Mouse (Mus musculus) fat pad, adult 2 months (tissue): ENCODE data around the gene Myh3.
A peak's percentile ranks its signal among the peaks of the same experiment; 100 is the strongest.

Experiments used
- DNase-seq: peaks from one replicate; pipeline ENCODE4 v3.0.0-alpha.2; 2011; ENCODE audit warnings: low read depth, low spot score; ENCODE audit errors: extremely low read depth

Myh3 gene

DNA sequence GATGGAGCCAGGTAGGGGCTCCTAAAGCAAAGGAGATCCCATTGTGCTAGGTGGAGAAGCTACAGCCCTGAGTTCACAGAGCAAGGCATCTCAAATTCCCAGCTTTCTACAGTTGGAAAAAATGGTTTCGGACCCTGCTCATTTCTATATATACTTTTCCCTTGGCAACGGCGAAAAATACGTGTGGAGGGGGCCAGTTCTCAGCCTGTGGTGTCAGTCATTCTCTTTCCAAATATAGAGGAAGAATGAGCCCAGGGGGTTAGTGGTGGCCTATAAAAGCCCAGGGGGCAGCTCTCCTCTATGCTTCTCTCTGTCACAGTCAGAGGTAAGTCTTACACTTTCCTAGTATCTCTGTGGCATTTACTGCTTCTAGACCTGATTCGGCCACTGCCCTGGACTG lies at the start of gene Myh3:
TSS of gene Myh3 (plus strand) at position 301 of the 400 bp plus-strand sequence.
- DNase-seq = no peak

DNA sequence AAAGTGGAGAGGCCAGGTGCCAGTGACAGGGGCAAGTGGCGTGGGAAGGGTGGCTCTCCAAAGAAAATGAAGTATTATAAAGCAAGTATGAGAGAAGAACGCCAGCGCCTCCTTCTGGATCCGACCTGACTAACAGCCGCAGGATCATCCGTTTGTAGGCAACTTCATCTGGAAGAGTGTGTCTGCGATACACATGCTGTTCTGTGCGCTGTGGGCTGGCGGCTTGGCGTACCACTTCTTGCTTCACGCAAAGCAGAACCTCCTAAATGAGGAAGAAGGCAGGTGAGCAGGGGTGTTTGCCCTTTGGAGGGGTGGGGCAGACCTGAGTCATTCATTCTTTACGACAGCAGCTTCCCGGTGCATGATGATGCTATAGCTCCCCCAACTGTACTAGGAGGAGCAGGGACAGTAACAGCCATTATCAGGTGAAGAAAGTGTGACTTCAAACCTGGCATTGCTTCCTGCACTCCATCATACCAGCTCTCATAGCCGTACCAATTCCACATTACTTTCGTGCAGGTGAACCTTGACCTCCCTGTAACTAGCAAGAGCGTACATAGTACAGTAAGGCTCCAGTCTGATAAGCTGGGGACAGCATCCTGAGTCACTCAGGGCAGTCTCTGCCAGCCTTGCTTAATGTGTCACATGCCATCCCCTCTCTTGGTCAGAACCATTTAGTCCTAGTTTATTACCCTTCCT lies 47.0 kb upstream of the Myh3 start:
- no peak for DNase-seq

DNA sequence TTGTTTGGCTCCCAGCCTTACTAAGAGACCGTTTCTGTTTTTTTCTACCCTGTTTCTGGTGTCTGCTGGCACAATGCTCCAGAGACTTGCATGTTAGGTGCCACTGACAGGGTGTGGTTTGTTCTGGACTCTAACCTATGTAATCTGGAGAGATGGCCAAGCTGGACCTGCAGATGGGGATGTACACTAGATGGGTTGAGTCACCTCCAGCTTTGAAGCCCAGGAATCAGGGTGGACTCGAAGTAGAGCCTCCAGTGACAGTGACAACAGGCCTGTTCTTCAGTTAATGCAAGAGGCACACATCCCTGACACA lies 46.5 kb upstream of the Myh3 start:
- DNase-seq = no peak

DNA sequence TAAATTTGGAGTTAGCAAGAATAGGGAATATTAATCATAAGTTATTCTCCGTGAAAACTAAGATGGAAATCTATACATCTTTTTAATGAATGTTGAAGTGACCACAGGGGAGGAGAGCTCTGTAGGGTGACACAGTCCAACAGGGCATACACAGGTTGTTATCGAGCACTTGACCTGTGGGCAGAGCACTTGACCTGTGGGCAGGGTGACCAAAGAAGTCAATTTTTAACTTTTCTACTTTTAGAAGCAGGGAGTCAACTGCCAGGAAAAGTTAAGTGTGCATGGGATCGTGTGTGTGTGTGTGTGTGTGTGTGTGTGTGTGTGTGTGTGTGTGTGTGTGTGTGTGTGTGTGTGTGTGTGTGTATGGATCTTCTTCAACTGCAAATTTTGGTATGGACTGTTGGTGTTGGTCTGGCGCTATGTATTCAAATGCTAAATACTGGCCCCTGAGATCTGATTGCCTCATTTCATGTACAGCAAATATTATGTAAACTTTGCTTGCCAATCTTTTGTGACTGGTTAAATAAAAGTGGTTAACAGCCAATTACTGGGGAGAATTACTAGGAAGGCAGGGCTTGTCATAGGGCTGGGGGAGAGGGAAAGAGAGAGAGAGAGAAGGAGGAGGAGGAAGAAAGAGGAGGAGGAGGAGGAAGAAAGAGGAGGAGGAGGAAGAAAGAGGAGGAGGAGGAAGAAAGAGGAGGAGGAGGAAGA lies 43.2 kb upstream of the Myh3 start:
- DNase-seq = no peak

DNA sequence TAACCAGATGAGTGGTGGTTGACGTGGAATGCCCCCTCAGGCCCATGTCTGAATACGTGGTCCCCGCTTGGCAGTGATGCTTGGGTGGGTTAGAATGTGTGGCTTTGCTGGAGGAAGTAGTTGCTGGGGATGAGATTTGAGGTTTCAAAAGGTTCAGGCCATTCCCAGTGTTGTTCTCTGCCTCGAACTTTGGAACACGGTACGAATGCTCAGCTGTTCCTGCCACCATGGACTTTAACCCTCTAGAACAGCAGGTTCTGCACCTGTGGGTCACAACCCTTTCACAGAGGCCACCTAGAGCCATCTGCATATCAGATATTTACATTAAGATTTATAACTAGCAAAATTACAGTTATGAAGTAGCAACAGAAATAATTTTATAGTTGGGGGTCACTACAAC lies 41.9 kb upstream of the Myh3 start:
- DNase-seq = no peak

DNA sequence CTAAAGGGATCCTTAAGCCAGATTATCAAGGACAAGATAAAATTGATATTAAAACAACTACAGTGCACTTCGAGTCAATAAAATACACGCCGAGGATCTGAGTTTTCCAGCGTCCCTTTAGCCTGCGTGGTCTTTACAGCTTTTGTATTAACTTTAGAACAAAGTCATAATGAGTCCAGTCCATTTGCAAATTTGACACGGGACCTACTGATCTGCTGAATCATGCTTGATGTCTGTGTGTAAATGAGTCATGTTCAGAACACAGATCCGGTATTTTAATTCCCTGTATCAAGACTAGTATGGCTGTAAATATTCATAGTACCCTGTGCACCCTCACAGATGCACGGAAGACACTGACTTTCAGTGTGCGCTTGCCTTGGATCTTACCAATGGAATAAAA lies 41.2 kb upstream of the Myh3 start:
- DNase-seq = no peak

DNA sequence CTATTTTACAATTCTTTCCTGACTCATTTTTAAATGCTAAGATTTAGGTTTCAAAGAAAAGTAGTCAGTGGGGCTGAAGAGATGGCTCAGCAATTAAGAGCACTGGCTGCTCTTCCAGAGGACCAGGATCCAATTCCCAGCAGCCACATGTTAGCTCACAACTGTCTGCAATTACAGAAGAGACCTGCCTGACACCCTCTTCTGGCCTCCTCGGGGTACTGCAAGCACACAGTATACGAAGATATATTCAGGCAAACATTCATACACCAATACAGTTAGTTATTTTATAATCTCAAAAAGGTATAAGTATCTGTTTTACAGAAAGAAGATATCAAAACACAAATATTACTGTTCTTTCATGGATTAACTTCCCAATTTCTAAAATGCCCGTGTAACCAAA lies 38.3 kb upstream of the Myh3 start:
- no peak for DNase-seq

DNA sequence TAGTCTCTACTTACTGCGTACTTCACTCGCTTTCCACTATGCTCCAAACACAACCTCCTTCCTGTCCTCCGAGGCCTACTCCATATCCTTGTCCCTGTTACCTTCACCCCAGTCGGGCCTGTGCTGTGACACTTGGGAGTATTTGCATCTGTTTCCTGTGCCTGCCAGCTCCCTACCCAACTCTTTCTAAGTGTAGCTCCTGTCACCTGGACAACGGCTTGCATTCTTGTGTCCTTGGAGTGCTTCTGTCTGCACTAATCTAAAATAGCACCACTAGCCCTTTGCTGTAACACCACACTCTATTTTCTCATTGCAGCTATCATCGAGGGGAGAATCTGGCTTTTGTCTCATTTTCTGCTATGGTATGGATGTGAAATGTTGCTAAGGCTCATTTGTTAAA lies 37.6 kb upstream of the Myh3 start:
- no peak for DNase-seq

DNA sequence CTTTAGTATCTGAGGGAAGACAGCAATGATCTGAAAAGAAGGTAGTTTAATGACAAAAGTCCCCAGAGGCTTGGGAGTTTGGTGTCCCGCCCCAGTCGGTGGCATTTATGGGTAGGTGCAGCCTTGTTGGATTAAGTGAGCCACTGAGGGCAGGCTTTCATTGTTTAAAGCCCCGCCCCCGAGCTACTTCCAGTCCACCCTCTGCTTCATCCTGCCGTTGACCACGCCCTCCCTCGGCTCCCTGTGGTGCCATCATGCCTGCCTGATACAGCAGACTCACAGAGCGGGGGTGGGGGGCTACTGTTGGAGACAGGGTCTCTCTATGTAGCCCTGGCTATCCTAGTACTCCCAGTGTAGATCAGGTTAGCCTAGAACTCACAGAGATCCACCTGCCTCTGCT lies 35.1 kb upstream of the Myh3 start:
- no peak for DNase-seq

DNA sequence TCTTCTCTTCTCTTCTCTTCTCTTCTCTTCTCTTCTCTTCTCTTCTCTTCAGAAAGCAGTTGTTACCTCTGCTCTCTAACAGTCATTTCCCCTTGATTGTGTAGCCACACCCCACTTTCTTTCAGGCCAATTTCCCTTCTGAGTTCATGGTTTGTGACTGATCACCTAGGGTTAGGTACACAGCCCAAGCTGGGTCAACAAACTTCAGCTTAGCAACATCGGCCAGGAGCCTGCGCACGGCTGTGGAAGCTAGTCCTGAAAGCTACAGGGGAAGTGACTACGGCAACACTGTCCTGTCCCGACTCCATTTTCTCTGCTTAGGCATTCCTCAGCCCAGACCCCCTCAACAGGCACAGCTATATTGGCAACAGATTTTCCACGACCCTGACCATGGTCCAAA lies 33.1 kb upstream of the Myh3 start:
- DNase-seq = no peak

DNA sequence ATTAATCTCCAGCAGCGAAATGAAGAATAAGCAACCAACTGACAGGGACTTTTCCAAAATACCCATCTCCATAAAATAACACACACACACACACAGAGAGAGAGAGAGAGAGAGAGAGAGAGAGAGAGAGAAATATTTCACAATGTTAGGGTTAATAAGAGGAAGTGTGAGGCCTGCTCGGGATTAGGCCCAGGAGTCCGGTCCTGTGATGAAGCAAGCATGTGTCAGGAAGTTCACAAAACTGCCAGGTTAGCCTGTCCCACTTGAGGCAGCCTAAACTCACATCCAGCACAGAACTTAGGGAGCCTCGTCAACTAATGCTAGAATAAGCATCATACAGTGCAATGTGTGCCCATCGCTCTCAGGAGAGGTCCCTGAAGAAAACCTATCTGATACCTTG lies 30.9 kb upstream of the Myh3 start:
- DNase-seq = no peak

DNA sequence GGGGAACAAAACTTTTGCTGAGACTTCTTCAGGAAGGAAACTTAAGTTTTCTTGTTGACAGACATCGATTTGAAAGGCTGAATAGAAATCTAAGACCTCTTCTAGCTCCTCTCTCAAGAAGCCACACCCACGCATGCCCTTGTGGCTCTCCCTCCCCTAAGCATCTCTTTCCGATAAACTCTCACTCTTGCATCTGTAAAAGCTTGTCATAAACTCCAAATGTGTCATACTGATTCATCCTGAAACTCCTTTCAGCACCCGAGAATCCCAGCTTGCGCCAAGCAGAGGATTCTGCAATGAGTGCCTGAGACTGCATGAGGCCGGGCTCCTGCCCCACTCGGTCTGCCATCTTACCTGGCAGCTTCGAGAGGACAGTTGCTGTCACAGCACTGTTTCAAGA lies 29.6 kb upstream of the Myh3 start:
- DNase-seq = no peak

DNA sequence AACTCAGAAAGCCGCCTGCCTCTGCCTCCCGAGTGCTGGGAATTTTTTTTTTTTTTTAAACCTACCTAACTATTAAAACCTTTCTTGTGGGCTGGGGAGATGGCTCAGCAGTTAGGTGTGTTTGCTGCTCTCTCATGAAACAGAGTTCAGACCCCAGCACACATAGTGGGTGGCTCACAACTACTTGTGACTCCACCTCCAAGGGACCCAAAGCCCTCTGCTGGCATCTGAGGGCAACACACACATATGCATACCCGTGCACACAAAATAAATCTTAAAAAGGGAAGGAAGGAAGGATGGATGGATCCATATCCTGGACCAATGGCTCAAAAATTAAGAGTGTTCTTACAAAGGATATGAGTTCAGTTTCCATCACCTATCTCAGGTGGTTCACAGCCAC lies 28.8 kb upstream of the Myh3 start:
- no peak for DNase-seq

DNA sequence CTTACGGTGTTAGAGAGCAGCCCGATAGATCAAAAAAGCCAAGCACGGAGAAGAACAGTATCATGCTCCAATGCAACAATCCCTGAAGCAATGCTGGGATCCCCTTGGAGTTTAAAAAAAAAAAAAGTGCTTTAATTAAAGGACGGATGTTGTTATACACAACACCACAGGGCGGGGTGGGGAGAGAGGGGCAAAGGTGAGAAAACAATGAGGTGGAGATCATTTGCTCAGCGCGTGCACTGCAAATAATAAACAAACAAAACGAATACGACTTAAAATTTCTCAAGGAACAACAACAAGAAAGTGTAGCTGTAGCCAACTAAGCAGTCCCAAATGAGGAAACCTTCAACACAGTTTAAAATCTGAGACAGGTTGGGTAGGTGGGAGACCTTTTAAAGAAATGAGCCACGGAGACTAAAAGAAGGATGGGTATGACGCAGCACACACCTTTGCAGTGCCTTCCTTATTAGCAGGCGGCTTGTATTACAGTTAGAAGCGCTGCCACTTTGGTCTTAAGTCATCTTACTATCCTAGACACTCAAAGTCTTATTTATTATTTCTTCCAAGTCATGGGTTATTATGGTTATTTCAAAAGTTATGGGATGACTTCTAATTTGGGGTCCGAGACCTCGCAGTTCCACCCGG lies 26.3 kb upstream of the Myh3 start:
- DNase-seq = no peak

DNA sequence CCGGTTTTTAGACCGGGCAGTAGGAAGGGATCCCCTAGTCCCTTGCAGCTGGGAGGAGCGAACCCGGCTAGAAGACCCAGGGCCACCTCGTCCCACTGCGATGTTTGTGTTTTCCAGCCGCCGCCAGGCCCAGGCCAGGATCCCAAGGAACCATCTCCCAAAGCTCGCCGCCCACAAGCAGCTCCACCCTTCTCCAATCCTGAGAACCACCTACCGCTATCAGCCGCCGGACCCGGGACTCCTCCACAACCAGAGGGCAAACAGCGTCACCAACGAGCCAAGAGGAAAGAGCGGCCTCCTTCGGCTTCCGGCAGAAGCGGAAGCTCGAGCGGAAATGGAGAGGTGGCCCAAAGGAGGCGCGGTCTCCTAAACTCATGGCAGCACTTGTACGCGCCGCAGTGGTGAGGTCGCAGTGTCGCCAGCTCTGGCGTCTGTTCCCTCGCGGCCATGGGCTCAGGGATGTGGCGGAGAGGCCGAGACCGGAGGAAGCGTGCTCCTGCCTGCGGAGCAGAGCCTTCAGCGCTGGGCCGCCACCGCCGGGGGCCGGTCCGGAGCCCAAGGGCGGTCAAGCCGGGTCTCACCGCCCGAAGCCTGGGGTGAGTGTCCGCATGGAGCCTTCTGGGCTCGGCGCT lies 25.7 kb upstream of the Myh3 start, which contains the start of the genes Adprm and Sco1:
TSS of gene Adprm (minus strand) at position 274 of the 632 bp plus-strand sequence.
TSS of gene Sco1 (plus strand) at position 350 of the 632 bp plus-strand sequence.
- peak; percentile 34 for DNase-seq

DNA sequence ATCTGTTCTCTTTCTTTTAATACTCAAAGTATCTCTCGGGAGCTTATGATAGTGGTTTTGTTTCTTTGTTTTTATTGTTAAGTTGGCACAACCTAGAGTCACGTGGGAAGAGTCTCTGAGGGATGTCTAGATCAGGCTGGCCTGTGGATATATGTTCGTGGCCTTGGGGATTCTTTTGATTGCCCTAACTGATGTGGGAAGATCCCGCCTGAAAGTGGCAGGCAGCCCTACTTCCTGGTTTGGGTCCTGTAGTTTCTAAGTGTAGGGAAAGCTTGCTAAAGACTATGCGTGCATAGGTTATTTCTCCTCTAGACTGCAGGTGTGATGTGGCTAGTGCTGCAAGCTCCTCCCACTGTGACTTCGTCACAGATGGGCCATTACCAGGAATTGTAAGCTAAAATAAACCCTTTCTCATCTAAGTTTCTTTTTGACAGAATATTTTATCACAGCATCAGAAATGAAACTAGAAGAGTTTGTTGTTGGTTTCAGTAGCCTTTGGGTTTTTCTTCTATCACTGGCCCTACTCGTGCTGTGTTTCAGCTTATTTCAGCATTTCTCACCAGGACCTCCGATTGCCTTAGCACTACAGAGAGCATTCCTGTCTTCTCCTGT lies 23.2 kb upstream of the Myh3 start:
- no peak for DNase-seq

DNA sequence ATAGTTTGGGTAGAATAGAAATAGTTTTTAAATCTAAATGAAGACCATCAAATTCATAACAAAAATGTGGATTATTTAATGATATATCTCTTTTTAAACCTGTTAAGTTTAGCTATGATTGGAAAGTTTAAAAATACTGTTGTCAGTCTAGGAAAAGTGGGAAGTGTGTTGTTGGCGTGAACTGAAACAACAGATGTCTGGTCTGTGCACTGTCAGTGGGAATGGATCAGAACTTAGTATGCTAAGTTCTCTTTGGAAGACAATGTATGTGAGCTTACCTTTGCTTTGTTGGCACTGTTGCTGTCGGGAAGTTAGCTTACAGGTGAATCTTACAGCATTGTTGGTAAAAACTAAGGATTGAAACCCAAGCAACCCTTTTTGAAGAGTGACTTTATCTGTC lies 16.8 kb upstream of the Myh3 start:
- no peak for DNase-seq

DNA sequence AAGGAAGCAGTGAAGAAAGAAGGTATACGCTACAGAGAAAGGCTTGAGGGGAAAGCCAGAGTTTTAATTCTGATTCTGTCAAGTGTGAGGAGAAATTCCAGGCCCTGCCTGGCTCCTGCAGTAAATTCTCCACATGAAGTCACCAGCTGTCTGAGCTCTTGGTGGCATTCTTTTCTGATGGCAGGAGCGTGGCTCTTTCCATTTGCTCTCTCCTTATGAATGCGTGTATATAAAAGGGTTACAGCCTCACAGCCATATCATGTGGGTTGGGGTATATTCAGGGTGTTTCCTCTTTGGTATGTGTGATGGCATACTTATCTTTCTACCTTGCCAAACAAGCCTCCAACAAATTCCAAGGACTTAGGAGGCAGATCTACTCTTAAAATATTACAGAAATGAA lies 15.4 kb upstream of the Myh3 start:
- DNase-seq = no peak

DNA sequence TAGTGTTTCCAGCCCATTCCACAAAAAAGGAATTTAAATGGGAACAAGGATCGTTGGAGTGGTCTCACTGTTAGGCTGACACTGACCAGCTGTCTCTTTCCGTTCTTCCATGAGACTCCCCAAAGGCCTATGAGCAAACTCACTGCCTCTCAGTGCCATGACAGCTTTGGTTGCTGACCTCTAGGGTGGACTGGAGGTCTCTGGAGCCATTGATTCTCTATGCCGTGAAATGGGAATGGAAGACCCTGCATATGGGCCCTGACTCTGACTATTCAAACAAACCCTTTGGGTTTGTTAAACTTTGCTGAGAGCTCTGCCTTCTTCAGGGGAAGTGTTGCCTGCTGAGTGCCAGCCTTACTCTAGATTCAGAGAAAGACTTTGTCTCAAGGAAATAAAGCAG lies 10.4 kb upstream of the Myh3 start:
- no peak for DNase-seq

DNA sequence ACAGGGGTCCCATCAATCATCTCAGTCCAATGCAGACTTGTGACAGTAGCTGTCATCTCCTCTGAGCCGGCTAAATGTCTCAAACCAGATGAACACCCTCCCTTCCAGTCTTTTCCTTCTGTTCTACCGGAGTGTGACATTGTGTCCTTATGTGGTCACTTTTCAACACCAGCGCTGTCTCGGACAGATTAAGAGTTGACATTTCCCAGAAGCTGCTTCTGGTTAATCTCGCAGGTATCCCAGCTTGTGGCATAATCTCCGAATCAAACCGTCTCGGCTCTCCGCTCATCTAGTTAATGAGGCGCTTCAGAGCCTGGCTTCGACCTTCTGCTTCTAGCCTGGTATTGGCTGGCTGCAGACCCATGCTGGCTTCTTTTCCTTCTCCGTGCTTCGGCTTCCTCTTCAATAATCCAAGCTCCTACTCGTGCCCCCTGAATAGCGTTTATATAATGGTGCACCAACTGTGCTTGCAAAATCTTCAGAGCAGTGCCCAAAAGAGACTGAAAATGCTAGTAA lies 5.4 kb upstream of the Myh3 start:
- DNase-seq = no peak

DNA sequence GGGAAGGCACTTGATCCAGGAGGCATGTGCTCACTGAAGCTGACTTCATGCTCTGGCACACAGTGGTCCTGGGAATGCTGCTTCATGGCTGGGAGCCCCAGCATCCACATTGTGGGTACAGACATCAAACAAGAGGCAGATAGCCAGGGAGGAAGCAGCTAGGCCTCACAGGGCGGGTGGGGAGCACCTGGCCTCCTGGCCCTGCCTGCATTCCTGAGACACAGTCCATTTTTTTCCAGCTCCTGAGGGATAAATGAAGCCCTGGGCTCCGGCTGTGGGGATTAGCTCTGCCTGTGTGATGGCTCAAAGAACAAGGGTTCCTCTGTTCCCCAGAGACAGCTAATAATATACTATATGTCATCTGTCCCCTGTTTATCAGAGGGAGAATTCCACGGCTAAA lies 3.1 kb upstream of the Myh3 start:
- no peak for DNase-seq
